Mouse (Mus musculus) cerebellum, adult 9-10 months (tissue): ENCODE measurements around the gene Zfp667.
"Not testable (repeated sequence)": the region's sequence is repeated elsewhere in the genome, so short reads cannot be mapped to it uniquely, and the experiment has no call there.

Experiments
- DNase-seq: peaks from one replicate; pipeline ENCODE4 v3.0.0; 2022

The Zfp667 gene

GRCm38 (mm10) chr7:6285842-6286705 lies at the start of gene Zfp667:
Zfp667 (plus strand) TSS chr7:6286579.
- DNase-seq, result peak; percentile 96

GRCm38 (mm10) chr7:6239787-6240186 lies 46.6 kb upstream of the Zfp667 start:
- no peak for DNase-seq

GRCm38 (mm10) chr7:6240841-6241425 lies 45.4 kb upstream of the Zfp667 start:
- DNase-seq, result peak; percentile 35

- no peak for DNase-seq
Observed at GRCm38 (mm10) chr7:6244361-6245292, 41.8 kb upstream of the Zfp667 start.

GRCm38 (mm10) chr7:6252410-6252809 lies 34.0 kb upstream of the Zfp667 start, which contains the start of gene Epp13:
Epp13 (plus strand) TSS chr7:6252710.
- no peak for DNase-seq

GRCm38 (mm10) chr7:6254451-6254850 lies 31.9 kb upstream of the Zfp667 start:
- no peak for DNase-seq

GRCm38 (mm10) chr7:6257386-6257785 lies 29.0 kb upstream of the Zfp667 start:
- DNase-seq, result no peak

GRCm38 (mm10) chr7:6258232-6259220 lies 27.9 kb upstream of the Zfp667 start:
- DNase-seq, result no peak

- DNase-seq, result not testable (repeated sequence)
Observed at GRCm38 (mm10) chr7:6260004-6260403, 26.4 kb upstream of the Zfp667 start.

GRCm38 (mm10) chr7:6262120-6262519 lies 24.3 kb upstream of the Zfp667 start:
- no peak for DNase-seq

- DNase-seq, result no peak
Observed at GRCm38 (mm10) chr7:6262984-6263383, 23.4 kb upstream of the Zfp667 start.

GRCm38 (mm10) chr7:6265695-6266094 lies 20.7 kb upstream of the Zfp667 start:
- DNase-seq, result no peak

- no peak for DNase-seq
Observed at GRCm38 (mm10) chr7:6277906-6278305, 8.5 kb upstream of the Zfp667 start.

- peak; percentile 89 for DNase-seq
Observed at GRCm38 (mm10) chr7:6282749-6283148, 3.6 kb upstream of the Zfp667 start.

- peak; percentile 87 for DNase-seq
Observed at GRCm38 (mm10) chr7:6283451-6284075, 2.8 kb upstream of the Zfp667 start.

- peak; percentile 64 for DNase-seq
Observed at GRCm38 (mm10) chr7:6284442-6285012, 1.9 kb upstream of the Zfp667 start.

- DNase-seq, result peak; percentile 53
Observed at GRCm38 (mm10) chr7:6285366-6285765, 1.0 kb upstream of the Zfp667 start.

GRCm38 (mm10) chr7:6286921-6287531 lies 647 bp downstream of the Zfp667 start:
- peak; percentile 64 for DNase-seq

GRCm38 (mm10) chr7:6291121-6291520 lies 4.7 kb downstream of the Zfp667 start:
- not testable (repeated sequence) for DNase-seq

- DNase-seq, result not testable (repeated sequence)
Observed at GRCm38 (mm10) chr7:6300796-6301195, 14.4 kb downstream of the Zfp667 start.
